Mouse (Mus musculus) telencephalon, adult 2 months (tissue): Measurements from ENCODE around the gene Eprs.
"Not testable (repeated sequence)": the region's sequence is repeated elsewhere in the genome, so short reads cannot be mapped to it uniquely, and the experiment has no call there.

ENCODE experiments used
- DNase-seq: peaks from one replicate; pipeline ENCODE4 v3.0.0-alpha.2; 2011; ENCODE audit warnings: low read depth, low spot score

Eprs gene

GRCm38 (mm10) chr1:185362677-185363520, at the start of gene Eprs:
TSS of gene Eprs (plus strand) at chr1:185363044.
- peak; percentile 98 for DNase-seq

GRCm38 (mm10) chr1:185314546-185314945, 48.3 kb upstream of the Eprs start:
- no peak for DNase-seq

GRCm38 (mm10) chr1:185315846-185316568, 46.8 kb upstream of the Eprs start:
- peak; percentile 62 for DNase-seq

- DNase-seq: not testable (repeated sequence)
Measured at GRCm38 (mm10) chr1:185327754-185328345, 35.0 kb upstream of the Eprs start.

- DNase-seq: peak; percentile 64
Measured at GRCm38 (mm10) chr1:185328721-185329610, 33.9 kb upstream of the Eprs start, which contains the start of gene Iars2. TSS of gene Iars2 (minus strand) at chr1:185329396.

- no peak for DNase-seq
Measured at GRCm38 (mm10) chr1:185329851-185330250, 33.0 kb upstream of the Eprs start.

GRCm38 (mm10) chr1:185331364-185331763, 31.5 kb upstream of the Eprs start:
- DNase-seq: no peak

- peak; percentile 88 for DNase-seq
Measured at GRCm38 (mm10) chr1:185331983-185332430, 30.8 kb upstream of the Eprs start, which contains the start of gene Bpnt1. TSS of gene Bpnt1 (plus strand) at chr1:185332149.

GRCm38 (mm10) chr1:185333651-185334050, 29.2 kb upstream of the Eprs start:
- no peak for DNase-seq

GRCm38 (mm10) chr1:185334136-185334535, 28.7 kb upstream of the Eprs start:
- DNase-seq: no peak

- DNase-seq: no peak
Measured at GRCm38 (mm10) chr1:185335231-185335765, 27.5 kb upstream of the Eprs start.

GRCm38 (mm10) chr1:185336535-185336934, 26.3 kb upstream of the Eprs start:
- DNase-seq: no peak

GRCm38 (mm10) chr1:185342441-185342840, 20.4 kb upstream of the Eprs start:
- no peak for DNase-seq

GRCm38 (mm10) chr1:185343422-185343821, 19.4 kb upstream of the Eprs start:
- no peak for DNase-seq

- DNase-seq: no peak
Measured at GRCm38 (mm10) chr1:185346188-185346587, 16.7 kb upstream of the Eprs start.

GRCm38 (mm10) chr1:185349741-185350140, 13.1 kb upstream of the Eprs start:
- DNase-seq: no peak

- DNase-seq: no peak
Measured at GRCm38 (mm10) chr1:185350611-185351010, 12.2 kb upstream of the Eprs start.

GRCm38 (mm10) chr1:185352151-185352550, 10.7 kb upstream of the Eprs start:
- no peak for DNase-seq

- no peak for DNase-seq
Measured at GRCm38 (mm10) chr1:185353351-185353750, 9.5 kb upstream of the Eprs start.

- no peak for DNase-seq
Measured at GRCm38 (mm10) chr1:185354731-185355130, 8.1 kb upstream of the Eprs start.

- no peak for DNase-seq
Measured at GRCm38 (mm10) chr1:185356246-185356645, 6.6 kb upstream of the Eprs start.
